Mouse (Mus musculus) heart, embryonic 16.5 days (tissue): ENCODE data around the gene Fcer1g. TPM values are rescaled to one million over a fixed set of nuclear protein-coding genes. Genes with fewer than 3 reads are reported as not detected.

Experiments used
- ATAC-seq: fragments of 200-750 bp; cut with Nextera tagmentation; replicated peaks from 2 replicates; pipeline ENCODE4 v1.8.0; 2017; ENCODE audit warnings: moderate number of reproducible peaks; ENCODE audit not compliant: insufficient read depth, low FRiP score; ENCODE audit errors: extremely low read depth
- H3K27ac ChIP-seq: fragments of 300-500 bp; sonication (generic); 2 replicates; pipeline ENCODE4 v1.5.1; 2014; ENCODE audit warnings: mild to moderate bottlenecking, low read length, control low read depth, moderate library complexity
- H3K27me3 ChIP-seq: fragments of 300-500 bp; sonication (generic); 2 replicates; pipeline ENCODE4 v1.6.1; 2014; ENCODE audit warnings: low read length, mixed read lengths; ENCODE audit not compliant: control insufficient read depth, insufficient read depth
- H3K36me3 ChIP-seq: fragments of 300-500 bp; sonication (generic); 2 replicates; pipeline ENCODE4 v1.6.1; 2014; ENCODE audit not compliant: control insufficient read depth, insufficient read depth
- H3K4me1 ChIP-seq: fragments of 300-500 bp; sonication (generic); 2 replicates; pipeline ENCODE4 v1.6.1; 2014; ENCODE audit warnings: low read length, mixed read lengths; ENCODE audit not compliant: control insufficient read depth, insufficient read depth
- H3K4me2 ChIP-seq: fragments of 300-500 bp; sonication (generic); 2 replicates; pipeline ENCODE4 v1.6.1; 2014; ENCODE audit warnings: low read depth, mild to moderate bottlenecking, control low read depth, low read length
- H3K4me3 ChIP-seq: fragments of 300-500 bp; sonication (generic); 2 replicates; pipeline ENCODE4 v1.5.1; 2014; ENCODE audit warnings: mild to moderate bottlenecking, control low read depth, low read length
- H3K9ac ChIP-seq: fragments of 300-500 bp; sonication (generic); 2 replicates; pipeline ENCODE4 v1.6.1; 2014; ENCODE audit warnings: low read length, control low read depth
- H3K9me3 ChIP-seq: fragments of 300-500 bp; sonication (generic); replicated peaks from 2 replicates; pipeline ENCODE4 v1.6.1; 2016; ENCODE audit warnings: low read length; ENCODE audit not compliant: control insufficient read depth
- WGBS: fragments of 180-500 bp; shearing (Covaris S2); extraction: QIAGEN DNeasy Blood & Tissue Kit; methylation state at CpG from one replicate; pipeline ENCODE4 v1.1.7; 2014; 5-methylcytosine and 5-hydroxymethylcytosine counted together
- polyA plus RNA-seq: library from polyadenylated mRNA; unstranded; fragments of >200 nt; fragmentation: Nextera tagmentation; extraction: Ambion mirVana; gene quantifications from 2 replicates; pipeline ENCODE4 v1.2.1, GENCODE M21; 2015

Gene Fcer1g
- polyA plus RNA-seq, 1 experiment from 2014 or later, result 36.3 TPM

- no peaks in the 10 kb centered on the region for H3K27me3 ChIP-seq
- H3K36me3 ChIP-seq, result no peaks in the 10 kb centered on the region
- no peak for ATAC-seq
- no peaks in the 10 kb centered on the region for H3K9me3 ChIP-seq
- H3K4me2 ChIP-seq, result no peak overlapping the region
- H3K4me1 ChIP-seq, result peaks cover 2% of the 10 kb centered on the region; the same call in 1 of the 2 replicates
- no peak overlapping the region for H3K27ac ChIP-seq
- H3K9ac ChIP-seq, result no peak overlapping the region
- WGBS, result 76% methylated on average over 1 of the region's 1 CpGs
- H3K4me3 ChIP-seq, result no peak overlapping the region
Measured at GRCm38 (mm10) chr1:171227879-171228278, 6.3 kb downstream of the Fcer1g start.

- no peak for ATAC-seq
- Histone ChIP-seq H3K27me3 (no peaks in the 10 kb centered on the region), H3K9me3 (no peaks in the 10 kb centered on the region), H3K4me2 (no peak overlapping the region), H3K36me3 (no peaks in the 10 kb centered on the region), H3K9ac (no peak overlapping the region), H3K4me1 (peaks cover 2% of the 10 kb centered on the region; the same call in 1 of the 2 replicates), H3K4me3 (no peak overlapping the region), H3K27ac (no peak overlapping the region)
- 58% methylated on average over 4 of the region's 4 CpGs for WGBS
Measured at GRCm38 (mm10) chr1:171226780-171227179, 7.4 kb downstream of the Fcer1g start.

- Histone ChIP-seq H3K9ac (no peak within 1 kb of the TSS), H3K4me3 (no peak within 1 kb of the TSS), H3K4me1 (peaks cover 10% of the 10 kb centered on the region), H3K9me3 (no peaks in the 10 kb centered on the region), H3K27me3 (no peaks in the 10 kb centered on the region), H3K36me3 (peaks cover 5% of the 10 kb centered on the region), H3K27ac (no peak within 1 kb of the TSS), H3K4me2 (no peak within 1 kb of the TSS)
- ATAC-seq, result no peak
- WGBS, result 78% methylated on average over 5 of the region's 5 CpGs
Measured at GRCm38 (mm10) chr1:171224857-171225256, 9.3 kb downstream of the Fcer1g start, which contains the start of gene Apoa2. Gene Apoa2, plus strand, starts transcription at chr1:171225054.

- WGBS, result 58% methylated on average over 2 of the region's 2 CpGs
- H3K4me3 ChIP-seq, result no peak overlapping the region
- ATAC-seq, result no peak
- H3K9ac ChIP-seq, result no peak overlapping the region
- H3K27me3 ChIP-seq, result no peaks in the 10 kb centered on the region
- peaks cover 15% of the 10 kb centered on the region for H3K36me3 ChIP-seq
- no peaks in the 10 kb centered on the region for H3K9me3 ChIP-seq
- H3K4me2 ChIP-seq, result no peak overlapping the region
- H3K27ac ChIP-seq, result no peak overlapping the region
- peaks cover 10% of the 10 kb centered on the region for H3K4me1 ChIP-seq
Measured at GRCm38 (mm10) chr1:171223796-171224195, 10.4 kb downstream of the Fcer1g start.

DNA sequence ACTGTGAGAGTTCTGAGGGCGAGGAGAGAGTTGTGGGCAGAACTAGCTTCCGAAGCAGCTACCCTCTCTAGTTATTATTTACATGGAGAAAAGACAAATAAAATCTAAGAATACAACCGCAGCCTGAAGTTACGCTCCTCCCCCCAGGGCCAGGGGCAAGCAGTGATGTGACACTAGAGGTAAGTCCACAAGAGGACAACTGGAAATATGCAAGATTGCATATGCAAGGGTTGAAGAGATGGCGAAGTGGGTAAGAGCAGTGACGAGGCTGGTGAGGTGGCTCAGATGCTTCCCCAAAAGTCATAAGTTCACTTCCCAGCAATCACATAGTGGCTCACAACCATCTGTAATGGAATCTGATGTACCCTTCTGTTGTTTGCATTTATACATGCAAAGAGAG, 11.0 kb downstream of the Fcer1g start:
- 81% methylated on average over 6 of the region's 6 CpGs for WGBS
- no peak for ATAC-seq
- H3K4me1 ChIP-seq, result peaks cover 10% of the 10 kb centered on the region

GRCm38 (mm10) chr1:171222238-171223155, 11.7 kb downstream of the Fcer1g start, which contains the start of gene Tomm40l:
Gene Tomm40l, minus strand, starts transcription at chr1:171222514.
- H3K36me3 ChIP-seq, result peaks cover 19% of the 10 kb centered on the region
- H3K4me3 ChIP-seq, result peak within 1 kb of the TSS; percentile 73
- 2% methylated on average over 28 of the region's 28 CpGs for WGBS
- H3K9ac ChIP-seq, result peak within 1 kb of the TSS; percentile 78
- peak; percentile 95 for ATAC-seq
- H3K4me2 ChIP-seq, result peak within 1 kb of the TSS; percentile 79
- peak within 1 kb of the TSS; percentile 90 for H3K27ac ChIP-seq
- peaks cover 10% of the 10 kb centered on the region for H3K4me1 ChIP-seq
- no peaks in the 10 kb centered on the region for H3K27me3 ChIP-seq
- no peaks in the 10 kb centered on the region for H3K9me3 ChIP-seq

More for the DNA sequence above, 11.0 kb downstream of the Fcer1g start:
- H3K4me3 ChIP-seq, result peak overlapping the region; percentile 51
- peak overlapping the region; percentile 69 for H3K9ac ChIP-seq
- peak overlapping the region; percentile 90 for H3K27ac ChIP-seq
- H3K4me2 ChIP-seq, result peak overlapping the region; percentile 56
- H3K27me3 ChIP-seq, result no peaks in the 10 kb centered on the region
- H3K9me3 ChIP-seq, result no peaks in the 10 kb centered on the region
- peaks cover 19% of the 10 kb centered on the region for H3K36me3 ChIP-seq

GRCm38 (mm10) chr1:171221281-171222193, 12.6 kb downstream of the Fcer1g start:
- 0 out of 2 replicates have a peak, but pooled peaks have one; percentile 0 for ATAC-seq
- peak overlapping the region; percentile 78 for H3K9ac ChIP-seq
- H3K4me3 ChIP-seq, result peak overlapping the region; percentile 73
- H3K36me3 ChIP-seq, result peaks cover 19% of the 10 kb centered on the region
- H3K9me3 ChIP-seq, result no peaks in the 10 kb centered on the region
- peaks cover 10% of the 10 kb centered on the region for H3K4me1 ChIP-seq
- peak overlapping the region; percentile 79 for H3K4me2 ChIP-seq
- H3K27ac ChIP-seq, result peak overlapping the region; percentile 58
- 3% methylated on average over 22 of the region's 22 CpGs for WGBS
- H3K27me3 ChIP-seq, result no peaks in the 10 kb centered on the region

DNA sequence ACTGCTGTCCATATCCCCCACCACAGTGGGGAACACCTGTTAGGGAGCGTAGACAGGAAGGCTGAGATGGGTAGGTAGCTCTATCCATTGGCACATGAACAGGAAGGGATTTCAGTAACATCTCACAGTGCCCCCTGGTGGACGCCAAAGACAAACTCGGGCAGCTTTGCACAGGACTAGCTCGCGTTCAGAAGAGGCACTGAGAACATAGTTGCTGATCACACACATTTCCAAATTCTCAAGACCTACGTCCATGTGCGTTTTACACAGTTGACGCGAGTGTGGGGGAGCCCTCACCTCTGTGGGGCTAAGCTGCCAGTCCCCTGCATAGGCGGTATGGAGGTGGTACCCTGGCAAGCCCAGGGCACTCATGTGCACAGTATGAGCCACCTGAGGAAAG, 13.3 kb downstream of the Fcer1g start:
- Histone ChIP-seq H3K27me3 (no peaks in the 10 kb centered on the region), H3K4me1 (peaks cover 10% of the 10 kb centered on the region), H3K4me3 (peak overlapping the region; percentile 73), H3K4me2 (peak overlapping the region; percentile 79), H3K9ac (peak overlapping the region; percentile 78), H3K9me3 (no peaks in the 10 kb centered on the region), H3K27ac (peak overlapping the region; percentile 24; the same call in 1 of the 2 replicates), H3K36me3 (peaks cover 19% of the 10 kb centered on the region)
- ATAC-seq, result 0 out of 2 replicates have a peak, but pooled peaks have one; percentile 2
- 9% methylated on average over 10 of the region's 10 CpGs for WGBS
